Mouse (Mus musculus) Patski (cell line): ENCODE data around the gene Phc1. TPM values are rescaled to one million over a fixed set of nuclear protein-coding genes. Genes with fewer than 3 reads are reported as not detected.
"Not testable (repeated sequence)": the region's sequence is repeated elsewhere in the genome, so short reads cannot be mapped to it uniquely, and the experiment has no call there.

ENCODE experiments used
- ATAC-seq: fragments of 100-300 bp; one replicate; pipeline ENCODE4 v1.8.0; 2021
- CTCF ChIA-PET: fragments of 350-600 bp; sonication (Branson Sonifier 250); formaldehyde crosslinking; loops from one replicate; lab custom pipeline; 2022; ENCODE audit warnings: inconsistent platforms; lab: Charles Lee
- POLR2A ChIA-PET: fragments of 350-600 bp; sonication (Branson Sonifier 250); formaldehyde crosslinking; loops from one replicate; lab custom pipeline; 2022; ENCODE audit warnings: antibody characterized with exemption, inconsistent platforms; lab: Charles Lee
- DNase-seq: peaks from one replicate; pipeline ENCODE4 v3.0.0-alpha.2; 2011; ENCODE audit warnings: low read depth, low spot score
- H3K27me3 ChIP-seq: fragments of 371-371 bp; one replicate; pipeline ENCODE4 v1.5.1; 2021
- CTCF ChIP-seq: fragments of 100-300 bp; IDR thresholded peaks from one replicate; pipeline ENCODE4 v1.5.1; 2021
- in situ Hi-C: fragments of 300-500 bp; cut with MboI; formaldehyde crosslinking; loops from 3 replicates; pipeline ENCODE4 v1.11.1; 2018; ENCODE audit warnings: low pct_unique_long_range_greater_than_20kb, mixed read lengths
- polyA plus RNA-seq: library from polyadenylated mRNA; unstranded; gene quantifications from one replicate; pipeline ENCODE4 v1.2.3, GENCODE M21; 2021

The Phc1 gene
- 41.7 TPM for polyA plus RNA-seq

DNA sequence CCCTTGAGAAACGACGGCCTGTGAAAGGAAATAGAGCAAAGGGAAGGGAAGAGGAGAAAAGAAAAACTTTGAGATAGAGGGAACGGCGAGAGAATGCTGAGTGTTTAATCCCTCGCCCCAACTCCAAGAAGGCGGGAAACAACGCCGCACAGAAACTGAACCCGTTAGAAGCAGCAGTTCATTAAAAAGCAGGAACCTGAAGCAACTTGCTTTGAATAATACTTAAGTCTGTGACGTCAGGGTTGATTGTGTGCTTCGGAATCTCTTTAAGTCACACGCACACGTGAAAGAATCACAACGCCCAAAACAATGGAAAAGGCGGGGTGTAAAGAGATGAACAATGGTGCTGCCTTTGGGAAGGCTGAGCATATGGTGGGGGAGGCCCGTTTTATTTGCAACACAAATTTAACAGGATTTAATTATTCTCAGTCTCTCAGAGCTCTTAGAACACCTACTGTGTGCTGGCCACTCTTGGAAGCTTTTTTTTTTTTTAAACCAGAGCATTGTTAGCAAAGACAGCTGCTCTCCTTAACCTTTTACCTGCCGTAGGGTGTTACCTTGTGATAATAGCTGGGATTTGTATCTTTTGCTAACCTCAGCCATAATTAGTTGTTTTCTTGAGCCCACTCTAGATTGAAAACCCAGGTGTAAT lies at the start of gene Phc1:
Gene Phc1, minus strand, starts transcription at position 213 of the 652 bp plus-strand sequence.
- DNase-seq (no peak), ATAC-seq (no peak)
- CTCF ChIA-PET = interaction anchor here (1.4 kb wide), 1 partner anchor 35 kb away, joined by 3 read pairs; no protein-coding TSS in a partner anchor
- in situ Hi-C loops = no loop called here
- no peak for TF ChIP-seq CTCF
- POLR2A ChIA-PET = interaction anchor here (0.6 kb wide), 1 partner anchor 684 kb away, joined by 5 read pairs; no protein-coding TSS in a partner anchor
- no peaks in the 10 kb centered on the region for H3K27me3 ChIP-seq

DNA sequence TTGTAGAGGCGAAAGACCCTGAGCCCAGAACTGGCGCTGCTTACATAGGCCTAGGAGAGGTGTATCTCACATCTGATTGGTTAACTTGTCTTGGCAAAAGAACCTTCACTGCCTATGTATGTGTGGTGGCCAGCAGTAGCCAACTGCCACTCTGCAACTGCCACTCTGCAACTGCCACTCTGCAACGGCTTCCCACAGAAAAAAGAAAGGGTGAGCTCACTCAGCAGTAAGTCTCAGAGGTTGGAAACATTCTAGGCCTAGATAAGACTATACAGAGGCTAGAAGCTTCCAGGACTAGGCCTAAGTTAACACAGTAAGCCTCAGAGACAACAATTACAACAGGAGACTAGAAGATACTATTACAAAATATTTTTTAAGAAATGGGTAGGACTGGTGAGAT lies 49.6 kb upstream of the Phc1 start:
- in situ Hi-C loops = loop anchor here (5.0 to 25.0 kb wide), 4 partner anchors 83 to 828 kb away; partner anchors contain the start of gene M6pr
- CTCF ChIA-PET, DNase-seq, POLR2A ChIA-PET, ATAC-seq: not testable (repeated sequence)
- peaks cover 11% of the 10 kb centered on the region for H3K27me3 ChIP-seq

DNA sequence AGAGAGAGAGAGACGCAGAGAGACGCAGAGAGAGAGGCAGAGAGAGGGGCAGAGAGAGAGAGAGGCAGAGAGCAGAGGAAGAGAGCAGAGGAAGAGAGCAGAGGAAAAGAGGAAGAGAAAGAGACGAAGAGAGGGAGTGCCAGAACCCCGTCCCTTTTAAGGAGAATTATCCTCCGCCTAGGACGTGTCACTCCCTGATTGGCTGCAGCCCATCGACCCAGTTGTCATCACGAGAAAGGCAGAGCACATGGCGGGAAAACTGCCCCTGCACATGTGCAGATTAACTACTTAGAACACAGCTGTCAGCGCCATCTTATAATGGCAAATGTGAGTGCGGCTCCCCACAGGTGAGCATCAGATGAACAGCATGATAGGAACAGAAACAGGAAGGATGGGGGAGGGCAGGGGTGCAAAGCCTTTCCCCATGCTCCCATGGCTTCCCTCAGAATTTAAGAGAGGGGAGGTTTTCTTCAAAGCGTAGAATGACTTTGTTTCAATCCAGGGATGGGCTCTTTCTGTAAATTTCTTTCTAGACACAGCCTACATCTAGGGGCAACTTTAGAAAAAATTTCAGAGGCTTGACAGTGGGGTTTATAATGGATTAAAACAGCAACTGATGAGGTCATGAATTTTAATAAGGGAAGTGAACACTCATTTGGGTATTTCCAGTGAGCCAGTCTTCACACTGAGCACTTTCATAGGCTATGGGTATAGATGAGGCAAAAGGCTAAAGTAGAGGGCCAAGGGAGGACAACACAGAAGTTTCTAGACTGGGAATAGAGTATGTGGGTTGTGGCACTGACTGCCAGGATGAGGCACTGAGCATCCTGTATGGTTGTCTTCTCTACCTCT lies 47.0 kb upstream of the Phc1 start:
- POLR2A ChIA-PET, CTCF ChIA-PET, ATAC-seq, H3K27me3 ChIP-seq, DNase-seq: not testable (repeated sequence)
- in situ Hi-C loops = loop anchor here (25.0 kb wide), 1 partner anchor 825 kb away; no protein-coding TSS in a partner anchor

DNA sequence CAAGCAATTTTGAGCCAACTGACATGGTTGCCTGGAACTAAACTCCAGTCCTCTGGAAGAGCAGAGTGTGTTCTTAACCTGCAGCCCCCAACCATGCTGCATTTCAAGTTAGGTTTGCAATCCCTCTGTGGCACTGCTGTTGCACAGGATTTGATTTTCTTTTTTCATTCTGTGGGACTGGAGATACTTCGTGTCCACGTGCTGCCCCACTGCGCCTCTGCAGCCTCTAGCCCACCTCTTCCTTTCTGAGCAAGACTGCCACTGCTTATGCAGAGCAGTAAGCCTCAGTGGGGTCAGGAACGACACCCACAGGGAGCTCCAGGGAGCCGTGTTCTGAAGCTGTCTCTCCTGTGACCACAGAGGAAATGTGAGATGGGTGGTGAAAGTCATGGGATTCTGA lies 45.4 kb upstream of the Phc1 start:
- ATAC-seq (no peak), DNase-seq (no peak)
- H3K27me3 ChIP-seq = peaks cover 12% of the 10 kb centered on the region
- CTCF ChIA-PET = no interaction called here
- TF ChIP-seq CTCF = no peak
- POLR2A ChIA-PET = no interaction called here
- in situ Hi-C loops = loop anchor here (25.0 kb wide), 1 partner anchor 823 kb away; no protein-coding TSS in a partner anchor

DNA sequence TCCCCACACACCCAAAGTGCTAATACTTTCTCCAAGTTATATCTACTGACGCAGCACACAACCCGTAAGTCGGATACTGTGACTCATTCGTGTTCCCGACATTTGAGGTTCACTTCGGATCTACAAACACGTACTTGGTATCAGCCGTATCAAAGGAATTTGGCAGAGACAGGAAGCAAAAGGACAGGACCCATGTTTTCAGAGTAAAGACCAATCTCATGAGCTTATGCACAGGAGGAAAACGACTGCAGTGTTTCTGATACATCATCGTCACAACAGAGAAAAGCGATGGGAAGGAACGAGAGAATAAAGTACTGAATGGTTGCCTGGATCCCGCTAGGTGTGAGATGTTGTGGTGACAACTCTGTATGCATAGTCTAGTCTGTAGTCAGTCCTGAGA lies 44.5 kb upstream of the Phc1 start:
- TF ChIP-seq CTCF = no peak
- no peak for ATAC-seq
- H3K27me3 ChIP-seq = peaks cover 16% of the 10 kb centered on the region
- CTCF ChIA-PET = interaction anchor here (1.0 kb wide), 1 partner anchor 11 kb away, joined by 3 read pairs; no protein-coding TSS in a partner anchor
- DNase-seq = no peak
- POLR2A ChIA-PET = no interaction called here
- in situ Hi-C loops = loop anchor here (25.0 kb wide), 1 partner anchor 823 kb away; no protein-coding TSS in a partner anchor

DNA sequence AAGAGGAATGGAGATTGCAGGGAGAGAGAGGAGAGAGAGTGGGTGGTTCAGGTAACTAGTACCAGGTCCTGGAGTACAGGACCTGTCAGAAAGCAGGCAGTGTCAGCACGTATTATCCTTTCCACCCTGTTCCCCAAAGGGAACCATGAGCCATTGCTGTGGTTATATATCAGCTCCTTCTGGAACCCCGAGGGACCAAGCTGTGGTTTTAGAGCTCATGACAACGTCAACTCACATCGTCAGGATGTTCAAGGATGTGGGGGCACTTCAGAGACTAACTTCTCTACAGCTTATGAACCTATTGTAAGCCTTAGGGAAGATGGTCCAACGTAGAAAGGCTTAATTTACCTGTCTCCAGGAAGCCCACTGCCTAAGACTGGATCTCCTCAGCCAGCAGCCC lies 42.9 kb upstream of the Phc1 start:
- ChIA-PET POLR2A (no interaction called here), CTCF (interaction anchor here (0.6 kb wide), 1 partner anchor 9 kb away, joined by 4 read pairs; no protein-coding TSS in a partner anchor)
- ATAC-seq (no peak), DNase-seq (no peak)
- peaks cover 16% of the 10 kb centered on the region for H3K27me3 ChIP-seq
- no peak for TF ChIP-seq CTCF
- in situ Hi-C loops = loop anchor here (25.0 kb wide), 1 partner anchor 821 kb away; no protein-coding TSS in a partner anchor

DNA sequence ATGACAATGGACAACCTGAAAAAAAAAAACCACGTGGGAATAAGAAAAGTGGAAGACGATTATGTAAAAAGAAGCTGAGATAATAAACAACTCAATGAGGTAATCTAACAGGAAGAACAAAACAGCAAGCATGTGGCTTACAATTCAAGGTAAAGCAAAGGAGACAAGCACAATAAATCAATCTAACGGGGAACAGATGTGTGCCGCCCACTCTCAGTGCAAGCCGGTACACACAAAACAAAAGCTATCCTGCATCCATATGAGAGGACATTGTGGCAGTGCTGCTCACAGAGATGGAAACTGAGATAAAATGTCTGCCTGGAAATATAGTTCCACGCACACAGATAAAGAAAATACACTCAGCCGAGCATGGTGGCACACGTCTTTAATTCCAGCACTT lies 41.7 kb upstream of the Phc1 start:
- ATAC-seq (no peak), DNase-seq (no peak)
- in situ Hi-C loops = loop anchor here (25.0 kb wide), 1 partner anchor 820 kb away; no protein-coding TSS in a partner anchor
- no peak for TF ChIP-seq CTCF
- ChIA-PET CTCF (no interaction called here), POLR2A (interaction anchor here (0.7 kb wide), 1 partner anchor 161 kb away, joined by 4 read pairs; no protein-coding TSS in a partner anchor)
- peaks cover 12% of the 10 kb centered on the region for H3K27me3 ChIP-seq

DNA sequence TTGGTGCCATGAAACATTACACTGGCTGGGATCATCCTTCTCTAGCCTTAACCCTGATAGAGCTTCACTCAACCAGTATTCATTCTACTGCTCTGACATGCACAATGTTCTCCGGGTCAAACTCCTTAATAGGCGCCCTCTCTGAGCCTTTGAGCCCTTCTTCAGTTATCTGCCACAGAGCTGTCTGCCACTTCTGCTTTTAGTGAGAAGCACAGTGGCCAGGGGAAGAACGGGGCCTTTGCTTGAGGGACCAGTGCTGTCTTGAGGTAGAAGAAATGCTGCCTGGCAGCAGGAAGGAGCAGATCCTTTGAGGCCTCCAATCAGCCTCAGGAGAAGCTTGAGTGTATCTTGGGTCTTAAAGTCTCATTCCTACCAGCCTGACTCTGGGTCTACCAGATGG lies 27.9 kb upstream of the Phc1 start:
- no peak for DNase-seq
- ChIA-PET POLR2A (no interaction called here), CTCF (interaction anchor here (1.4 kb wide), 1 partner anchor 9 kb away, joined by 5 read pairs; no protein-coding TSS in a partner anchor)
- TF ChIP-seq CTCF = no peak
- H3K27me3 ChIP-seq = peaks cover 33% of the 10 kb centered on the region
- in situ Hi-C loops = no loop called here
- no peak for ATAC-seq

DNA sequence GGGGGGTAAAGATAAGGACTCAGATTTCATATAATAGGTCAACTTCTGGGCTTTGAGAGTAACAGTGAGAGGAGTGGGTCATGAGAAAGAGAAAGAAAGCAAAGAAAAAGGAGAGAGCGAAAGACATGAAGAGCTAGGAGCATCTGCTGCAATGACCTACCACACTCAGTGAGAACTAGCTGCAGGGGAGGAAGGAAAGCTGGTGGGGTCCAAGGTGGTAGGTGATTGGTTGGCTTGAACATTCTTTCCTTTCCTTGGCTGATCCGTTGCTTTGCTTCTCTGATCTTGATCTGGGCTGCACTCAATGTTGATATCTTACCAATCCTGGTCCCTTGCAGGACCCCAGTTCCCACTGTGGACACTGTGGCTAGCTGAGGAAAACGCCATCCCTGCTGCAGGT lies 26.6 kb upstream of the Phc1 start:
- peaks cover 34% of the 10 kb centered on the region for H3K27me3 ChIP-seq
- in situ Hi-C loops = no loop called here
- CTCF ChIA-PET = no interaction called here
- no peak for DNase-seq
- POLR2A ChIA-PET = no interaction called here
- no peak for ATAC-seq
- TF ChIP-seq CTCF = no peak

DNA sequence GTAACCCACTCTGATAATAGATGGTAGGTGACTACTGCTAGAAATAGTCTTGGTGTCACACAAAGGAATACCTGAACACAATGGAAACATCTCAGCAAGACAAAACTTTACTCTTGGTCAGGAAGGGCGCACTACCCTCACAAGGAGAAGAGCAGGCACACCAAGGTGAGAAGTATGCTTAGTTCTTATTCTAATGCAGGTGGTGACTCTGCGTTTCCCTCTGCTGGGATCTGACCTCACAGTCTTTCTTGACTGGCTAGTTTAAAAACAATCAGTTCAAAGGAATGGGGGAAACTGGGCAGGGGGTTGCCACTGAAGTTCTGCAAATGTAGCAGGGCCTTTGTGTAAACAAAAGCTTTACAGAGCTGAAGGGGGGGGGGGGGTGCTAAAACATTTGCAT lies 25.9 kb upstream of the Phc1 start:
- no peak for DNase-seq
- no peak for TF ChIP-seq CTCF
- peaks cover 31% of the 10 kb centered on the region for H3K27me3 ChIP-seq
- ATAC-seq = no peak
- ChIA-PET POLR2A (no interaction called here), CTCF (no interaction called here)
- in situ Hi-C loops = no loop called here
